Mouse (Mus musculus) left cerebral cortex, postnatal 14 days (tissue): ENCODE results near the gene Grip1. TPM values are rescaled to one million over a fixed set of nuclear protein-coding genes. Genes with fewer than 3 reads are reported as not detected.

Experiments
- DNase-seq, 2 experiments: peaks; one replicate each; pipeline ENCODE4 v3.0.0; 2021 to 2022; ENCODE audit warnings: low spot score in 2 of 2, mixed read lengths in 1 of 2
- intact Hi-C: fragments of 180-260 bp; cut with DNase I; formaldehyde crosslinking; loops from one replicate; pipeline ENCODE4 v1.15.1; 2025
- total RNA-seq, 2 experiments: library from RNA; stranded (reverse); gene quantifications; 2 replicates each; pipeline ENCODE4 v1.2.3; 2021

Grip1 gene
- total RNA-seq, 2 experiments from 2014 or later: 31.4 to 31.8 TPM

DNA sequence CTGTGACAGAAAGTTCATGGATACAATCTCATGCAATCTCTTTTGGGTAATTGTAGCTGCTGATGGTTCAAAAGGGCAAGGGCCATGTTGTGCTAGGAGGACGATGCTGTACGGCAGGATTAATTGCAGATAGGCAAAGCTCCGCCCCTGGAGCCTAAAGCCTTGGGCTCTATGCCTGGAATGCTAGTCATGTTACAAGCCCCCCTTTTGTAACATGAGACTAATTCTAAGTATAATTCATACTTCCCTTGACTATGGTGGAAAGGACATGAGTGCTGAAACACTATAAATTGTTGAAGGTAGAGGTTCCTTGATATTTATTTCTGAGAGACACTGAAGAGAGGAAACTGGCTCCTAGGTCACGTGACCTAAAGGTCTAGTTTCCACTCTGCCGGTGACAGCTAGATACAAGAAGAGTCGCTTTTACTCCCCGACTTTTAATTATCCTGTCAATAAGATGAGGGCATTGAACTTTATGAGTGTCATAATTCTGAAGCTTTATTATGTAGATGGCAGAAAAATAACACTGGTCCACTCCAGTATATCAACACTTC lies 399.0 kb downstream of the Grip1 start:
- intact Hi-C loops: no loop called here
- no peak for DNase-seq

- intact Hi-C loops: no loop called here
- DNase-seq: no peak
These were observed 414.1 kb downstream of the Grip1 start for GRCm38 (mm10) chr10:119867726-119868125.

- intact Hi-C loops: no loop called here
- DNase-seq: peak in 1 of 2 experiments; percentile 16
These were observed 415.5 kb downstream of the Grip1 start for GRCm38 (mm10) chr10:119868995-119869579.

GRCm38 (mm10) chr10:119876721-119877120 lies 423.1 kb downstream of the Grip1 start:
- DNase-seq: no peak
- intact Hi-C loops: no loop called here

DNA sequence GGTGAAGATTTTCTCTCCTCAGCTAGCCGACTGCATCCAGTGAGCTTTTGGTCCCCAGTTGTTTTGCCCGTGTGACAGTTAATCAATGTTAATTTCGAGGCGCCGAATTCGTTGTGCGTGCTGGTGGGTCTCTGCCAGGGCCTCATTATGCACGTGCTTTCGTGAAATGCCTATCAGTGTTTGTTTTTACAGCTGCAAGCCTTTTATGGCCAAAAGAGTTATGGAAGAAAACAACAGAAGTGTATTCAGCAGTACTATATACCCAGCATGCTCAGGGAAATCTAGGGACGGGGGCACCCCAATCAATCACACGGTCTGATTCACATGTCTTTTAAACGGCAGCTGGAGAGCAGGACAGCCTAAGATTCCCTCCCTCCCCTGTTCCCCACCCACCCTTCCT lies 424.7 kb downstream of the Grip1 start:
- intact Hi-C loops: no loop called here
- no peak for DNase-seq

DNA sequence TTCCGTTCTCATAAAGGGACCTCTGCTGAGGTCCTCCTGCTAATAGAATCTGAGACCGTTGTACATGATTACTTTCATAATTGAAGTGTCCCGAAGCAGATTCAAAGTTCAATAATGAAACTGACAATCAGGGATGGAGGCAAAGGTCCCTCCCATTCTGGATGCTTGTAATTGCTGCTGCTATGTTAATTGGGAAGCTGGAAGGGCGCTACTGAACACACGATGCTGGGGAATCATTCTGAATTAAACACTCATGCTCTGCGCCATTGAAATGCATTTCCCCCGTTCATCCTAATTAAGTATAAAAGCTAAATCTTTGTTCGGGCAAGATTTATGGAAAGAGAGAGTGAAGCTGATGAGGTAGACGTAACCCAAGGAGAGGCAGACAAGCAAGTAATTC lies 431.0 kb downstream of the Grip1 start:
- no peak for DNase-seq
- intact Hi-C loops: loop anchor here (5.0 to 10.0 kb wide), 2 partner anchors 67 to 240 kb away; no protein-coding TSS in a partner anchor

DNA sequence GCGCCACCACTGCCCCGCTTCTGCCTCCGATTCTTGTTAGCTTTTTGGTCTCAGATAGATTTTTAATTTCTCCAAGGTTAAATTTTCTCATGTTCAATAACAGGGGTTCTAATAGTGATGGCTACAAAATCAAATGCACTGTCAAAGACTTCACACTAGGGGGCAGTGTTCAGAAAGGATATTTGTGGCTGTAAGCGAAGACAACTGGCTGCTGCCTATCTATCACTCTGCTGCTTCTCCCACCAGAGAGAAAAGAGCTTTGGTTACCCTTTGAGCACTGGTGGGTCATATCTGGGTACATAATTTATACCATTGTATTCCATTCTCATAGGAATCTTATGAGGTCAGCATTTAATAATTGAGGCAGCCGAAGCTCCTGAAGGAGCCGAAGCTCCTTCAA lies 431.9 kb downstream of the Grip1 start:
- DNase-seq: no peak
- intact Hi-C loops: loop anchor here (10.0 kb wide), 1 partner anchor 239 kb away; no protein-coding TSS in a partner anchor

DNA sequence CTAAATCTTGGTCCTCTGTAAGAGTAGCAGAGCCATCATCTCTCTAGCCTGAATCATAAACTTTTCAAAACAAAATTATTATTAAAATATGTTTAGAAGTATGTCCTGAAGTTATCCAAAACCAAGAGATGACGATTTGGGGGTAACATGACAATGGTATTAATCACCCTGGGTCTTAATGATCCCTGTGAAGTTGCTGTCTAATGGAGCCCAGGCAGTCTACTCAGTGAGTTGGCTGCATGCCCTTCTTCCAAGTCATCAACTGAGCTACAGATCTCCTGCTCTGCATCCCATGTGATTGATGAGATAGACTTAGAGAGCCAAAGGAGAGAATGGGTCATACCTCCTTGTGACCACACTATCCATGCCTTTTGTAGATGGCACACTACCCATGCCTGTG lies 433.1 kb downstream of the Grip1 start:
- intact Hi-C loops: loop anchor here (10.0 kb wide), 1 partner anchor 238 kb away; no protein-coding TSS in a partner anchor
- no peak for DNase-seq

- DNase-seq: no peak
- intact Hi-C loops: no loop called here
These were observed 449.1 kb downstream of the Grip1 start for GRCm38 (mm10) chr10:119902754-119903153.

- DNase-seq: no peak
- intact Hi-C loops: no loop called here
These were observed 453.2 kb downstream of the Grip1 start for GRCm38 (mm10) chr10:119906869-119907268.

- DNase-seq: no peak
- intact Hi-C loops: no loop called here
These were observed 464.4 kb downstream of the Grip1 start for GRCm38 (mm10) chr10:119917995-119918394.

DNA sequence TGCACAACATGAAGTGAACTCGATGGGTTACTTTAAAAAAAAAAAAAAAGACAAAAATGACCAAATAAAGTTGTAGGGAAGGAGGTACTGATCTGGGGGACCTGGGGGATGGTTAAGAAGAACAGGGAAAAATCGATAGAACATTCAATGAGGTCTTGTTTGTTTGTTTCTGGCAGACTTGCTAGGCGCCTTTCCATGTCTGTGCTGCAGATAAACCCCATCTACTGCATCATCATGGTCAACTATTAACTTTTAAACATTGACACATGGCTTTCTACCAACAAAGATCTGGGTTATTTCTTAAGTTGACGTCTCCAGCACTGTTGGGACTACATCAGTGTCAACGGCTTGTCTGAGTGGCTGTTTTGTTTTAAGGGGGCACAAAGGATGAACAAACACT lies 474.3 kb downstream of the Grip1 start:
- no peak for DNase-seq
- intact Hi-C loops: no loop called here

- DNase-seq: no peak
- intact Hi-C loops: no loop called here
These were observed 475.3 kb downstream of the Grip1 start for GRCm38 (mm10) chr10:119928921-119929320.

DNA sequence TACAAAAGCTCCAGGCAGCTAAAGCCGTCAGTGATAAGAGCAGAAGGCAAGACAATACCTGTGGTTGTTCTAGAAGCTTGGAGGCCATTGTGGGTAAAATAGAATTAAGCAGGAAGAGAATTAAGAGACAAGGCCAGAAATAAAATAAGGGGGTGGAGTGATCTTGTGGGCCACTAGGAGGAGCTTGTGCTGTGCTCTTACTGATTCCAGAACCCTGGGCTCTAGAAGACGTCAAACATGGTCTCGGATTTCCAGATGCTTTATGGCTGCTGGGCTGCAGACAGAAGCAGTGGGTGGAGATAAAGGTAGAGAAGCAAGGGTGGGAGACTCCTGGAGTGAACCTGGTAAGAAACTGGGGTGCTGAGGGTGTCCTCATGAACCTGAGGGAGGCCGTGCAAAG lies 479.2 kb downstream of the Grip1 start:
- DNase-seq: no peak
- intact Hi-C loops: no loop called here

DNA sequence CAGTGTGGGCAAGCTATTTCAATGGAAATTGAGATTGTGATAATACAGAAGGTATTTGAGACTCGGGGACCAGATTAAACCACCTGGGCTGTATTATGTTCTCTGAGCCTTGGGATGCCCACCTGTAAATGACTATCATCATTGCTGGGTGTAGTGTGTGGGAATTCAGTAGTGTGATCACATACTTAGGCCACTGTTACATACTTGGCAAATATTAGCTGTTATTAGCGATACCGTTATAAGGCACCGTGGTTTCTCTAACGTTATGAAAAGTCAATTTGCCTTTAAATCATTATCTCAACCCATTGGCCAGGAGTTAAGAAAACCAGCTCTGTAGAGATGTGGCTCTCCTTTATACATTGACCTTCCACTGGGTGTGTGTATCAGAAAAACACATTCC lies 479.7 kb downstream of the Grip1 start:
- DNase-seq: no peak
- intact Hi-C loops: no loop called here

- DNase-seq: peak in 1 of 2 experiments; percentile 9
- intact Hi-C loops: no loop called here
These were observed 481.6 kb downstream of the Grip1 start for GRCm38 (mm10) chr10:119935231-119935630.

DNA sequence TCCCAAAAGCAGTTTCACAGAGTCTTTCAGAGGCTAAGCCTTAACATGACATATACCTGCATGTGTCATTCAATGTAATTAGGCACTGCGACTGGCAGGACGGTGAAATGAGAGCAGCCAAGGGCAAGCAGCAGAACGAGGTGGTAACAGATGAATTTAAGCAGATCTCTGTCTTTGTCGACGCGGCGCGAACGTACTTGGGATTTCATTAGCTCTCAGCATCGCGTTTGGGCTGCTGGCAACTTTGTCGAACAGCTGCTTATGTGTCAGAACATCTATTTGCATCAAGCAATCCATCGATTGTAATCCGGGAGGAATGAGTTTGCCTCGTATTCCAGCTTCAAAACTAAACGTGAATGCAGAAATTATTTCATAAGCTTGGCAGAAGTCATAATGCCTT lies 483.9 kb downstream of the Grip1 start:
- intact Hi-C loops: no loop called here
- peak in 1 of 2 experiments; percentile 10 for DNase-seq

- DNase-seq: no peak
- intact Hi-C loops: no loop called here
These were observed 490.3 kb downstream of the Grip1 start for GRCm38 (mm10) chr10:119943906-119944305.

DNA sequence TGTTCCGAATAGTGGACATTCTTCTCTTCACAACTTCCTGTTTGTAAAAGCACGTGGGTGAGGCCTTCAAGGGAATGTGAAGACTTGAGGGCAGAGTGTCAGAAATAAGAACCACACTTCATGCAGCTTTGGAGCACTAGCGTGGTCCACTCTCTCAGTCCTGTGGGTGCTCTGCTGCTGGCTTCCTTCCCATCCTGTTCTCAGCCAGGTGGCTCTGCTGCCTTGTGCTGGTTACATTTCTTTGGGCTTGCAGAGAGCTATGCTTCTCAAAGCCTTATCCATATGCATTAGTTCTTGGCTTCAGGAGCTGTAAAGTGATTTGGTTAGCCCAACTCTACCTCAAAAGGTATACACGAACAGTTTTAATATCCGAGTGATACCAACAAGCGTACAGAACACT lies 497.8 kb downstream of the Grip1 start:
- peak in 1 of 2 experiments; percentile 9 for DNase-seq
- intact Hi-C loops: no loop called here

- intact Hi-C loops: no loop called here
- DNase-seq: no peak
These were observed 503.8 kb downstream of the Grip1 start for GRCm38 (mm10) chr10:119957260-119957955.

GRCm38 (mm10) chr10:119960915-119961314 lies 507.3 kb downstream of the Grip1 start:
- DNase-seq: no peak
- intact Hi-C loops: no loop called here
